Mouse (Mus musculus) intestine, embryonic 14.5 days (tissue): ENCODE data around the gene Nptx1. TPM values are rescaled to one million over a fixed set of nuclear protein-coding genes. Genes with fewer than 3 reads are reported as not detected.

Experiments used
- ATAC-seq: fragments of 200-750 bp; cut with Nextera tagmentation; replicated peaks from 2 replicates; pipeline ENCODE4 v1.8.0; 2017; ENCODE audit warnings: low read depth, moderate number of reproducible peaks, moderate TSS enrichment, moderate library complexity; ENCODE audit not compliant: low FRiP score, low TSS enrichment
- DNase-seq: peaks from one replicate; pipeline ENCODE4 v3.0.0-alpha.2; 2018; ENCODE audit warnings: low spot score
- H3K27ac ChIP-seq: fragments of 300-500 bp; sonication (generic); 2 replicates; pipeline ENCODE4 v1.5.1; 2014; ENCODE audit warnings: low read depth, mild to moderate bottlenecking, control low read depth
- H3K27me3 ChIP-seq: fragments of 300-500 bp; sonication (generic); replicated peaks from 2 replicates; pipeline ENCODE4 v1.6.1; 2014; ENCODE audit warnings: low read length, control low read depth; ENCODE audit not compliant: control insufficient read depth, insufficient read depth
- H3K36me3 ChIP-seq: fragments of 300-500 bp; sonication (generic); 2 replicates; pipeline ENCODE4 v1.6.1; 2014; ENCODE audit warnings: low read length, control low read depth; ENCODE audit not compliant: control insufficient read depth, insufficient read depth
- H3K4me1 ChIP-seq: fragments of 300-500 bp; sonication (generic); replicated peaks from 2 replicates; pipeline ENCODE4 v1.6.1; 2014; ENCODE audit warnings: low read length, control low read depth, mixed read lengths; ENCODE audit not compliant: control insufficient read depth, insufficient read depth
- H3K4me2 ChIP-seq: fragments of 300-500 bp; sonication (generic); 2 replicates; pipeline ENCODE4 v1.6.1; 2014; ENCODE audit warnings: low read length
- H3K4me3 ChIP-seq: fragments of 300-500 bp; sonication (generic); 2 replicates; pipeline ENCODE4 v1.5.1; 2014; ENCODE audit warnings: low read depth, low read length, control low read depth, mixed read lengths
- H3K9ac ChIP-seq: fragments of 300-500 bp; sonication (generic); 2 replicates; pipeline ENCODE4 v1.6.1; 2014; ENCODE audit warnings: mild to moderate bottlenecking, low read length
- H3K9me3 ChIP-seq: fragments of 300-500 bp; sonication (generic); 2 replicates; pipeline ENCODE4 v1.6.1; 2016; ENCODE audit warnings: low read length, control low read depth; ENCODE audit not compliant: control insufficient read depth
- WGBS: fragments of 180-500 bp; shearing (Covaris S2); extraction: QIAGEN DNeasy Blood & Tissue Kit; methylation state at CpG from one replicate; pipeline ENCODE4 v1.1.7; 2014; 5-methylcytosine and 5-hydroxymethylcytosine counted together
- polyA plus RNA-seq: library from polyadenylated mRNA; unstranded; fragments of >200 nt; fragmentation: Nextera tagmentation; extraction: Ambion mirVana; gene quantifications from 2 replicates; pipeline ENCODE4 v1.2.1, GENCODE M21; 2014

Gene Nptx1
- polyA plus RNA-seq, 1 experiment from 2014 or later = 1.3 TPM

GRCm38 (mm10) chr11:119514967-119515636, 32.5 kb downstream of the Nptx1 start:
- DNase-seq (peak; percentile 63), ATAC-seq (no peak)
- H3K9me3 ChIP-seq = no peaks in the 10 kb centered on the region
- peaks cover 20% of the 10 kb centered on the region for H3K27me3 ChIP-seq
- peak overlapping the region; percentile 13; the same call in 1 of the 2 replicates for H3K4me3 ChIP-seq
- WGBS = 5% methylated on average over 21 of the region's 21 CpGs
- H3K36me3 ChIP-seq = no peaks in the 10 kb centered on the region
- H3K4me2 ChIP-seq = peak overlapping the region; percentile 39
- no peak overlapping the region for H3K9ac ChIP-seq
- H3K4me1 ChIP-seq = peaks cover 5% of the 10 kb centered on the region; the same call in 1 of the 2 replicates
- H3K27ac ChIP-seq = no peak overlapping the region

GRCm38 (mm10) chr11:119514108-119514860, 33.3 kb downstream of the Nptx1 start:
- H3K4me3 ChIP-seq = no peak overlapping the region
- peaks cover 20% of the 10 kb centered on the region for H3K27me3 ChIP-seq
- ATAC-seq (no peak), DNase-seq (no peak)
- 53% methylated on average over 16 of the region's 16 CpGs for WGBS
- no peak overlapping the region for H3K9ac ChIP-seq
- no peaks in the 10 kb centered on the region for H3K36me3 ChIP-seq
- H3K4me1 ChIP-seq = peaks cover 5% of the 10 kb centered on the region; the same call in 1 of the 2 replicates
- H3K27ac ChIP-seq = no peak overlapping the region
- H3K9me3 ChIP-seq = no peaks in the 10 kb centered on the region
- peak overlapping the region; percentile 39; the same call in 1 of the 2 replicates for H3K4me2 ChIP-seq

- Histone ChIP-seq H3K4me1 (peaks cover 5% of the 10 kb centered on the region; the same call in 1 of the 2 replicates), H3K27ac (no peak overlapping the region), H3K36me3 (peaks cover 5% of the 10 kb centered on the region), H3K4me3 (no peak overlapping the region), H3K9me3 (no peaks in the 10 kb centered on the region), H3K27me3 (peaks cover 20% of the 10 kb centered on the region), H3K4me2 (no peak overlapping the region), H3K9ac (no peak overlapping the region)
- WGBS = 39% methylated on average over 9 of the region's 9 CpGs
- no peak for DNase-seq
- no peak for ATAC-seq
Measured at GRCm38 (mm10) chr11:119513038-119513659, 34.4 kb downstream of the Nptx1 start.

- Histone ChIP-seq H3K4me2 (no peak overlapping the region), H3K9ac (no peak overlapping the region), H3K27ac (no peak overlapping the region), H3K4me1 (no peaks in the 10 kb centered on the region), H3K27me3 (peaks cover 4% of the 10 kb centered on the region), H3K4me3 (no peak overlapping the region), H3K9me3 (no peaks in the 10 kb centered on the region), H3K36me3 (peaks cover 33% of the 10 kb centered on the region)
- WGBS = 80% methylated on average over 5 of the region's 5 CpGs
- ATAC-seq (no peak), DNase-seq (no peak)
Measured at GRCm38 (mm10) chr11:119509165-119509776, 38.3 kb downstream of the Nptx1 start.

- Histone ChIP-seq H3K9ac (no peak overlapping the region), H3K4me3 (no peak overlapping the region), H3K4me2 (no peak overlapping the region), H3K27me3 (no peaks in the 10 kb centered on the region), H3K27ac (no peak overlapping the region), H3K9me3 (no peaks in the 10 kb centered on the region), H3K4me1 (no peaks in the 10 kb centered on the region), H3K36me3 (peaks cover 42% of the 10 kb centered on the region)
- 90% methylated on average over 8 of the region's 8 CpGs for WGBS
- DNase-seq = no peak
- ATAC-seq = no peak
Measured at GRCm38 (mm10) chr11:119507772-119508171, 39.8 kb downstream of the Nptx1 start.

GRCm38 (mm10) chr11:119506386-119506785, 41.2 kb downstream of the Nptx1 start:
- Histone ChIP-seq H3K9ac (no peak overlapping the region), H3K27me3 (no peaks in the 10 kb centered on the region), H3K4me1 (no peaks in the 10 kb centered on the region), H3K36me3 (peaks cover 56% of the 10 kb centered on the region), H3K4me2 (no peak overlapping the region), H3K27ac (no peak overlapping the region), H3K4me3 (no peak overlapping the region), H3K9me3 (no peaks in the 10 kb centered on the region)
- DNase-seq = no peak
- no peak for ATAC-seq
- WGBS = 50% methylated on average over 4 of the region's 4 CpGs

- H3K27me3 ChIP-seq = no peaks in the 10 kb centered on the region
- peak; percentile 89 for DNase-seq
- no peak overlapping the region for H3K9ac ChIP-seq
- ATAC-seq = peak; percentile 70; the same call in 1 of the 2 replicates
- no peak overlapping the region for H3K4me2 ChIP-seq
- no peak overlapping the region for H3K4me3 ChIP-seq
- peaks cover 79% of the 10 kb centered on the region for H3K36me3 ChIP-seq
- H3K27ac ChIP-seq = no peak overlapping the region
- no peaks in the 10 kb centered on the region for H3K9me3 ChIP-seq
- no peaks in the 10 kb centered on the region for H3K4me1 ChIP-seq
Measured at GRCm38 (mm10) chr11:119503675-119504074, 43.9 kb downstream of the Nptx1 start.

GRCm38 (mm10) chr11:119500011-119500410, 47.5 kb downstream of the Nptx1 start:
- Histone ChIP-seq H3K9ac (no peak overlapping the region), H3K27me3 (no peaks in the 10 kb centered on the region), H3K4me3 (no peak overlapping the region), H3K4me1 (no peaks in the 10 kb centered on the region), H3K4me2 (no peak overlapping the region), H3K27ac (no peak overlapping the region), H3K36me3 (peaks cover 69% of the 10 kb centered on the region), H3K9me3 (no peaks in the 10 kb centered on the region)
- 81% methylated on average over 2 of the region's 2 CpGs for WGBS
- ATAC-seq = no peak
- DNase-seq = no peak
